Mouse (Mus musculus): Measurements from ENCODE around the gene Gm28047. TPM values are rescaled to one million over a fixed set of nuclear protein-coding genes. Genes with fewer than 3 reads are reported as not detected.
A peak's percentile ranks its signal among the peaks of the same experiment; 100 is the strongest.
"Not testable (repeated sequence)": the region's sequence is repeated elsewhere in the genome, so short reads cannot be mapped to it uniquely, and the experiment has no call there.

Gene Gm28047
- polyA plus RNA-seq (2015; fragmentation: Nextera tagmentation; extraction: Ambion mirVana) = not detected in 2 replicates

- Histone ChIP-seq H3K9ac (peak within 1 kb of the TSS; percentile 86), H3K36me3 (peaks cover 6% of the 10 kb centered on the region; the same call in 1 of the 2 replicates), H3K27me3 (no peaks in the 10 kb centered on the region), H3K4me3 (peak within 1 kb of the TSS; percentile 70), H3K4me2 (peak within 1 kb of the TSS; percentile 81), H3K9me3 (no peaks in the 10 kb centered on the region), H3K27ac (peak within 1 kb of the TSS; percentile 99), H3K4me1 (peaks cover 21% of the 10 kb centered on the region)
- 1% methylated on average over 51 of the region's 51 CpGs for WGBS
- ATAC-seq (ENCODE audit: insufficient number of reproducible peaks, insufficient read depth, low FRiP score, low TSS enrichment, low read depth) = peak; percentile 100
These were observed at the start of gene Gm28047, which contains the start of gene Atf7 for GRCm38 (mm10) chr15:102624970-102625686. TSS of gene Gm28047 (minus strand) at chr15:102625067. TSS of gene Atf7 (minus strand) at chr15:102625464.

- no peaks in the 10 kb centered on the region for H3K9me3 ChIP-seq
- H3K27me3 ChIP-seq = no peaks in the 10 kb centered on the region
- H3K36me3 ChIP-seq = no peaks in the 10 kb centered on the region
- no peak for ATAC-seq (ENCODE audit: insufficient number of reproducible peaks, insufficient read depth, low FRiP score, low TSS enrichment, low read depth)
- peak overlapping the region; percentile 55 for H3K4me3 ChIP-seq
- peak overlapping the region; percentile 81 for H3K4me2 ChIP-seq
- no peak overlapping the region for H3K9ac ChIP-seq
- H3K27ac ChIP-seq = peak overlapping the region; percentile 100
- WGBS = 2% methylated on average over 10 of the region's 10 CpGs
- H3K4me1 ChIP-seq = peaks cover 33% of the 10 kb centered on the region
These were observed 48.7 kb upstream of the Gm28047 start for GRCm38 (mm10) chr15:102673548-102673947.

- no peaks in the 10 kb centered on the region for H3K27me3 ChIP-seq
- H3K9ac ChIP-seq = peak within 1 kb of the TSS; percentile 90
- peak within 1 kb of the TSS; percentile 81 for H3K4me2 ChIP-seq
- H3K36me3 ChIP-seq = peaks cover 7% of the 10 kb centered on the region
- WGBS = 2% methylated on average over 37 of the region's 37 CpGs
- ATAC-seq (ENCODE audit: insufficient number of reproducible peaks, insufficient read depth, low FRiP score, low TSS enrichment, low read depth) = no peak
- H3K4me3 ChIP-seq = peak within 1 kb of the TSS; percentile 55
- peak within 1 kb of the TSS; percentile 100 for H3K27ac ChIP-seq
- H3K4me1 ChIP-seq = peaks cover 33% of the 10 kb centered on the region
- no peaks in the 10 kb centered on the region for H3K9me3 ChIP-seq
These were observed 47.6 kb upstream of the Gm28047 start, which contains the start of gene Atp5g2 for GRCm38 (mm10) chr15:102672215-102673071. TSS of gene Atp5g2 (minus strand) at chr15:102672352.

- H3K4me3 ChIP-seq = peak overlapping the region; percentile 55
- ATAC-seq (ENCODE audit: insufficient number of reproducible peaks, insufficient read depth, low FRiP score, low TSS enrichment, low read depth) = peak; percentile 53; the same call in 1 of the 2 replicates
- WGBS = under 1% methylated on average over 34 of the region's 34 CpGs
- H3K4me2 ChIP-seq = peak overlapping the region; percentile 81
- H3K36me3 ChIP-seq = peaks cover 14% of the 10 kb centered on the region
- H3K4me1 ChIP-seq = peaks cover 33% of the 10 kb centered on the region
- H3K9ac ChIP-seq = peak overlapping the region; percentile 90
- H3K9me3 ChIP-seq = no peaks in the 10 kb centered on the region
- H3K27me3 ChIP-seq = no peaks in the 10 kb centered on the region
- peak overlapping the region; percentile 100 for H3K27ac ChIP-seq
These were observed 46.9 kb upstream of the Gm28047 start for GRCm38 (mm10) chr15:102671721-102672214.

GRCm38 (mm10) chr15:102670767-102671575, 46.1 kb upstream of the Gm28047 start:
- no peaks in the 10 kb centered on the region for H3K27me3 ChIP-seq
- peak; percentile 90 for ATAC-seq (ENCODE audit: insufficient number of reproducible peaks, insufficient read depth, low FRiP score, low TSS enrichment, low read depth)
- peak overlapping the region; percentile 66 for H3K4me3 ChIP-seq
- H3K4me2 ChIP-seq = peak overlapping the region; percentile 81
- peak overlapping the region; percentile 100 for H3K27ac ChIP-seq
- peaks cover 33% of the 10 kb centered on the region for H3K4me1 ChIP-seq
- WGBS = under 1% methylated on average over 53 of the region's 53 CpGs
- H3K9ac ChIP-seq = peak overlapping the region; percentile 97
- H3K9me3 ChIP-seq = no peaks in the 10 kb centered on the region
- peaks cover 22% of the 10 kb centered on the region for H3K36me3 ChIP-seq

GRCm38 (mm10) chr15:102670281-102670680, 45.4 kb upstream of the Gm28047 start:
- peak overlapping the region; percentile 81 for H3K4me2 ChIP-seq
- 15% methylated on average over 6 of the region's 6 CpGs for WGBS
- no peak for ATAC-seq (ENCODE audit: insufficient number of reproducible peaks, insufficient read depth, low FRiP score, low TSS enrichment, low read depth)

GRCm38 (mm10) chr15:102669571-102669970, 44.7 kb upstream of the Gm28047 start:
- H3K36me3 ChIP-seq = peaks cover 36% of the 10 kb centered on the region
- no peaks in the 10 kb centered on the region for H3K9me3 ChIP-seq
- WGBS = 83% methylated on average over 8 of the region's 8 CpGs
- H3K4me1 ChIP-seq = peaks cover 33% of the 10 kb centered on the region
- no peak overlapping the region for H3K27ac ChIP-seq
- H3K9ac ChIP-seq = peak overlapping the region; percentile 57
- ATAC-seq (ENCODE audit: insufficient number of reproducible peaks, insufficient read depth, low FRiP score, low TSS enrichment, low read depth) = no peak
- H3K4me3 ChIP-seq = 0 out of 2 replicates have a peak overlapping the region, but pooled peaks have one; percentile 66
- no peaks in the 10 kb centered on the region for H3K27me3 ChIP-seq
- peak overlapping the region; percentile 81 for H3K4me2 ChIP-seq

More at GRCm38 (mm10) chr15:102670281-102670680, 45.4 kb upstream of the Gm28047 start:
- Histone ChIP-seq H3K36me3 (peaks cover 28% of the 10 kb centered on the region), H3K4me1 (peaks cover 33% of the 10 kb centered on the region), H3K4me3 (peak overlapping the region; percentile 66), H3K9me3 (no peaks in the 10 kb centered on the region), H3K9ac (peak overlapping the region; percentile 97), H3K27ac (peak overlapping the region; percentile 100), H3K27me3 (no peaks in the 10 kb centered on the region)

- H3K4me3 ChIP-seq = no peak overlapping the region
- H3K4me1 ChIP-seq = peaks cover 9% of the 10 kb centered on the region; the same call in 1 of the 2 replicates
- H3K36me3 ChIP-seq = peaks cover 73% of the 10 kb centered on the region
- H3K27me3 ChIP-seq = no peaks in the 10 kb centered on the region
- H3K9ac ChIP-seq = no peak overlapping the region
- no peaks in the 10 kb centered on the region for H3K9me3 ChIP-seq
- no peak overlapping the region for H3K4me2 ChIP-seq
- no peak overlapping the region for H3K27ac ChIP-seq
- WGBS = 51% methylated on average over 4 of the region's 4 CpGs
- ATAC-seq (ENCODE audit: insufficient number of reproducible peaks, insufficient read depth, low FRiP score, low TSS enrichment, low read depth) = no peak; the same call in 1 of the 2 replicates
These were observed 40.6 kb upstream of the Gm28047 start for GRCm38 (mm10) chr15:102665494-102665893.

- H3K27ac ChIP-seq = no peak overlapping the region
- no peaks in the 10 kb centered on the region for H3K9me3 ChIP-seq
- H3K27me3 ChIP-seq = no peaks in the 10 kb centered on the region
- no peaks in the 10 kb centered on the region; the same call in 1 of the 2 replicates for H3K4me1 ChIP-seq
- no peak for ATAC-seq (ENCODE audit: insufficient number of reproducible peaks, insufficient read depth, low FRiP score, low TSS enrichment, low read depth)
- peaks cover 83% of the 10 kb centered on the region for H3K36me3 ChIP-seq
- WGBS = 80% methylated on average over 8 of the region's 8 CpGs
- no peak overlapping the region for H3K4me2 ChIP-seq
- no peak overlapping the region for H3K4me3 ChIP-seq
- no peak overlapping the region for H3K9ac ChIP-seq
These were observed 39.0 kb upstream of the Gm28047 start for GRCm38 (mm10) chr15:102663825-102664224.

- not testable (repeated sequence) for ATAC-seq (ENCODE audit: insufficient number of reproducible peaks, insufficient read depth, low FRiP score, low TSS enrichment, low read depth); H3K9me3 ChIP-seq; H3K4me3 ChIP-seq; H3K9ac ChIP-seq; H3K4me2 ChIP-seq; H3K4me1 ChIP-seq; H3K27ac ChIP-seq; H3K27me3 ChIP-seq
- peaks cover 77% of the 10 kb centered on the region for H3K36me3 ChIP-seq
- no CpG with 5 or more reads among the region's 2 CpGs for WGBS
These were observed 37.7 kb upstream of the Gm28047 start for GRCm38 (mm10) chr15:102662601-102663000.
